Mouse (Mus musculus) heart, embryonic 14.5 days (tissue): ENCODE measurements around the gene Tet3. TPM values are rescaled to one million over a fixed set of nuclear protein-coding genes. Genes with fewer than 3 reads are reported as not detected.

ENCODE experiments used
- ATAC-seq: fragments of 200-750 bp; cut with Nextera tagmentation; 2 replicates; pipeline ENCODE4 v1.8.0; 2017; ENCODE audit warnings: low read depth, moderate TSS enrichment; ENCODE audit not compliant: insufficient number of reproducible peaks, insufficient read depth, low FRiP score
- H3K27ac ChIP-seq, 2 experiments: fragments of 200-500 bp in 1 of 2; fragments of 300-500 bp in 1 of 2; sonication (generic) in 1 of 2; replicated peaks in 1 of 2; 2 replicates each; pipeline ENCODE4 v1.5.1; 2012 to 2014; ENCODE audit warnings: low read depth in 2 of 2, low read length in 2 of 2, control low read depth in 1 of 2, mild to moderate bottlenecking in 1 of 2, mixed read lengths in 1 of 2; ENCODE audit not compliant: control insufficient read depth in 1 of 2, insufficient read depth in 1 of 2
- H3K27me3 ChIP-seq: fragments of 300-500 bp; sonication (generic); 2 replicates; pipeline ENCODE4 v1.6.1; 2014; ENCODE audit warnings: mild to moderate bottlenecking, low read length, control low read depth; ENCODE audit not compliant: control insufficient read depth, insufficient read depth
- H3K36me3 ChIP-seq: fragments of 300-500 bp; sonication (generic); 2 replicates; pipeline ENCODE4 v1.6.1; 2014; ENCODE audit warnings: mild to moderate bottlenecking, control low read depth, low read length, mixed read lengths; ENCODE audit not compliant: control insufficient read depth, insufficient read depth
- H3K4me1 ChIP-seq, 2 experiments: fragments of 200-500 bp in 1 of 2; fragments of 300-500 bp in 1 of 2; sonication (generic) in 1 of 2; 2 replicates each; pipeline ENCODE4 v1.6.1; 2012 to 2014; ENCODE audit warnings: low read length in 2 of 2, control low read depth in 1 of 2, mixed read lengths in 1 of 2; ENCODE audit not compliant: control insufficient read depth in 2 of 2, insufficient read depth in 2 of 2
- H3K4me2 ChIP-seq: fragments of 300-500 bp; sonication (generic); 2 replicates; pipeline ENCODE4 v1.6.1; 2014; ENCODE audit warnings: mild to moderate bottlenecking, low read length
- H3K4me3 ChIP-seq, 2 experiments: fragments of 200-500 bp in 1 of 2; fragments of 300-500 bp in 1 of 2; sonication (generic) in 1 of 2; 2 replicates each; pipeline ENCODE4 v1.5.1; 2012 to 2014; ENCODE audit warnings: low read length in 2 of 2, mild to moderate bottlenecking in 2 of 2, control low read depth in 1 of 2, low read depth in 1 of 2, moderate library complexity in 1 of 2; ENCODE audit not compliant: control insufficient read depth in 1 of 2, insufficient read depth in 1 of 2
- H3K9ac ChIP-seq: fragments of 300-500 bp; sonication (generic); 2 replicates; pipeline ENCODE4 v1.6.1; 2014; ENCODE audit warnings: mild to moderate bottlenecking, low read length
- H3K9me3 ChIP-seq: fragments of 300-500 bp; sonication (generic); 2 replicates; pipeline ENCODE4 v1.6.1; 2016; ENCODE audit warnings: low read length, control low read depth; ENCODE audit not compliant: control insufficient read depth
- WGBS: fragments of 180-500 bp; shearing (Covaris S2); extraction: QIAGEN DNeasy Blood & Tissue Kit; methylation state at CpG from one replicate; pipeline ENCODE4 v1.1.7; 2014; 5-methylcytosine and 5-hydroxymethylcytosine counted together
- polyA plus RNA-seq: library from polyadenylated mRNA; unstranded; fragments of >200 nt; fragmentation: Nextera tagmentation; extraction: Ambion mirVana; gene quantifications from 2 replicates; pipeline ENCODE4 v1.2.1, GENCODE M21; 2014

Tet3 gene
- polyA plus RNA-seq, 1 experiment from 2014 or later, result 28.9 TPM

DNA sequence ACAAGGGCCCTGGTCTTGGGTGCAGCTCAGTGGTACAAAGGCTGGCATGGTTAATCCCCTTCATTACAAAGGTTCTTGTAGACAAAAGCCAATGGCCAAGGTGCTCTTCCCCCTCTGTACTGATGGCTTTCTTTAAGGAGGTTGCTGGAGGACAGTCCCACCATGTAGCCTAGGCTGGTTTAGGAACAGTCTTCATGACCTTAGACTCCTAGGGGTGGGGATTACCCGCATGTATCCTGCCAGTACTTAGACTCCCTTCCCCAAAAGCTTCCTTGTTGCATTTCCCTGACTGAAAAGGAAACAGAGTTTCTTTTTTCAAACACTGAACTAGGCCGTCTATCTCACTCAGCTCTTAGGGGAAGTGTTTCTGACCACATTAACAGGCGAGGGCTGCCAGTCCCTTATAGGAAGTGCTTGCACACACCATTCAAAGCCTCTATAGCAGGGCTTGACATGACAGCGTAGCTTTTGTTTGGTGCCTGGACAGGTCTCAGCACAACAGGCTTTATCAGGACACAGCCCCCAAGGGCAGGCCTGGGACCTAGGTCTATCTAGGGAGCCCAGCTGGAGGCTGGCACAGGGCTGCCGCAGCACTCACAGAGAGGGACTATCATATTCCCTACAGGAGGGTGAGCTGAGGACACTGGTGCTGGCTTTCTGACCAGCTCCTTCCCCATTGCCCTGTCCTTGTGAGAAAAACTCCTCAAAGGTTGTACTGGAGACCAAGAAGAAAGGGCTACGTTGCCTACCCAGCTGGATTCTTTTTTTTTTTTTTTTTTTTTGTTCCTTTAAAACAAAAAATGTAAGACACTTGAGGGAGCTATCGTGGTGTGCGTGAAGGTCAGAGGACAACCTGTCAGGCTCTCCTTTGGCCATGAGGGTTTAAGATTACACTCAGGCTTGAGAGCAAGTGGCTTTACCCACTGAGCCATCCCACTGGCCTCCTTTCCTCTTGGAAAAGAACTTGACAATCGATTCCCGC is 77.1 kb downstream of the Tet3 start:
- Histone ChIP-seq H3K4me2 (no peak overlapping the region), H3K27ac (0 out of 4 replicates have a peak overlapping the region, but pooled peaks of 1 of the 2 experiments have one; percentile 37), H3K4me3 (no peak overlapping the region), H3K27me3 (no peaks in the 10 kb centered on the region), H3K4me1 (peaks cover 0 to 10% of the 10 kb centered on the region in 2 experiments; a peak in 2 of 4 replicates), H3K9ac (no peak overlapping the region), H3K36me3 (peaks cover 87% of the 10 kb centered on the region), H3K9me3 (no peaks in the 10 kb centered on the region)
- ATAC-seq, result peak; percentile 55; the same call in 1 of the 2 replicates
- WGBS, result 55% methylated on average over 10 of the region's 10 CpGs

DNA sequence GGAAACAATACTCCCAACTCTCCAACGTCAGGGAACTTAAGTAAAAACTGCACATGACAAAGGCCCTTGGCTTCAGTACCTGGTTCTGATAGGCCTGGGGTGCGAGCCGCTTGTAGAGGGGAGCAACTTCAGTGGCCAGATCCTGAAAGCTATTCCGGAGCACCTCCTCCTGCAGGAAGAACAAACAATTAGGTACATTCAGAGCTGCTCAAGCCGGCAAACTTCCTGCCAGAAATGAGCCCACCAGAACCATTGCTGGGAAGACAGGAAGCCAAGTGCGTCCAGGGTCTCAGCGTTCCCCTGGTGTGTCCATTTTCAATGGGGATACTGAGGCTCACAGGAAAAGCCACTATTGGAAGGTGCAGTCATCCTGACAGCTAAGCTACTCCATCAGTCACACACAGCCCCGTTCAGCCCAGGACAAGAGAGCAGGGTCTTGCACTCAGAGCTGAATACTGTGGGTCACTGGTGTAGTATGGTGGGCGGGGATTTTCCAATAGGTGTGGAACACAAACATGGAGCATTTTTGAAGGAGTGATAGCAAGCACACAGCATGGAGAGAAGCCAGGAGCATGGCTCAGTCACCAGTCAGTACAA is 85.1 kb downstream of the Tet3 start:
- Histone ChIP-seq H3K9me3 (no peaks in the 10 kb centered on the region), H3K36me3 (peaks cover 100% of the 10 kb centered on the region), H3K9ac (no peak overlapping the region), H3K27ac (0 out of 4 replicates have a peak overlapping the region, but pooled peaks of 1 of the 2 experiments have one; percentile 19), H3K27me3 (no peaks in the 10 kb centered on the region), H3K4me2 (no peak overlapping the region), H3K4me1 (no peaks in the 10 kb centered on the region), H3K4me3 (no peak overlapping the region)
- ATAC-seq, result no peak
- WGBS, result 74% methylated on average over 9 of the region's 9 CpGs

DNA sequence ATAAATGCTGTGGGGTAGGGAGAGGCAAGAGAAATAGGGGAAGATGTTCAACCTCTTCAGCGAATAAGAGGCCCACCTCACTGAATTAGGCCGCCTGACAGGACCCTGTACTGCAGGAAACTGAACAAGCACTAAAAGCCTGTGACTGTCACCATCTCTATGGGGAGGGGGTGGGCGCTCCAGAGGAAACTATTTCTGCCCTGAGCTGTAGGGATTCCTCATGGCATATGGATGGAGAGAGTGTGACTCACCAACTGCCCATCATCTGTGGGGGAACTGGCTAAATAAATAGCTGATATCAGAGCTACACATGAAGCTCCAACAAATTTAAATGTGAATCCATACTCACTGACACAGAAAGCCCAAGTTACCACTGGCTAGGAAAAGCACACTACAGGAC is 87.5 kb downstream of the Tet3 start:
- ATAC-seq, result no peak
- Histone ChIP-seq H3K4me1 (no peaks in the 10 kb centered on the region), H3K4me2 (no peak overlapping the region), H3K36me3 (peaks cover 99% of the 10 kb centered on the region), H3K27ac (no peak overlapping the region), H3K9ac (no peak overlapping the region), H3K27me3 (no peaks in the 10 kb centered on the region), H3K4me3 (no peak overlapping the region), H3K9me3 (no peaks in the 10 kb centered on the region)
- 83% methylated on average over 3 of the region's 3 CpGs for WGBS

DNA sequence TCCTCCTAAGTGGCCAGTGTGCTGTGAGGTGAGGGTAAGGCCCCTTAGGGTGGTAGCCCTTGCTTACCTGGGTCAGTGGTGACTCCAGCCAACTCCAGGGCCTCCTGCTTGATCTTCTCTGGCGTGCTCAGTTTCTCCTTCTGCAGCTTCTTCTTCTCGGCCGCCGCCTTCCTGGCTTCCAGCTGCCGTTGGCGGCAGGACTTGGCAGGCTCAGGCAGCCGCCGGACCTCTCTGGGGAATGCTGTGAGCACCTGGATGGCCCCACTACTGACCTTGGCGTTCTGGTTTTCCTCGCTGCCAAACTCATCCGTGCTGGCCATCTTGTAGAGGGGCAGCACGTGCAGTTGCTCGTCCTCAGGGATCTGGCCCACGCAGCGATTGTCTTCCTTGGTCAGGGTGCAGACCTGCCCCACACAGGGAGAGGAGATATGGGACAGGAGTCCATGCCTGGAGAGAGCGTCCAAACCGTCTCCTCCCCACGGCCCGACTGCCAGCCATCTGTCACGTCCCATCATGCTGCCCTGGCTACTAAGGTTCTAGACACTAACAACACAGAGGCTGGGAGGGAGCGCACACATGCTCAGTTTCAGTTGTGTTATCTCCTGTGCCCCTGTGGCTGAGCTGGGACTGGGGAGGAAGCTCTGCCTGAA is 88.4 kb downstream of the Tet3 start:
- 87% methylated on average over 21 of the region's 21 CpGs for WGBS

DNA sequence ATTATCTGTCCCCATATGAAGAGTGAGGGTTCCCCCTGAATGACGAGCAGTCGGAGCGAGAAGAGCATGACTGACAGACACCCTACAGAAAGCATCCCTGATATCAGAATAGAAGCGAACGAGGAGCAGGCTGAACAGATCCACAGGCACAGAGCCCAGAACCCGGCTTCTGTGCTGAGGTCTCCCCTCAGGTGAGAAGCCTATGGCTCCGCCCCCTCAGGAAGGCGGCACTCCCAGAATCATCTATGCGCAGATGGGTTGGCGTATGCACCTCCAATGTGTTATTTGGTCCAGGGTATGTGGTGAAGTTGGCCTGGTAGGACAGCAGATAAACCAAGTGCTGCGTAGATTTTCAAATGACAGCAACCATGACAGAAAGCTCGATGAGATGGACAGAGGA is 95.8 kb downstream of the Tet3 start:
- WGBS, result 83% methylated on average over 12 of the region's 12 CpGs
- Histone ChIP-seq H3K9ac (no peak overlapping the region), H3K4me2 (no peak overlapping the region), H3K9me3 (no peaks in the 10 kb centered on the region), H3K36me3 (peaks cover 78% of the 10 kb centered on the region), H3K27me3 (no peaks in the 10 kb centered on the region), H3K4me3 (no peak overlapping the region), H3K4me1 (no peaks in the 10 kb centered on the region), H3K27ac (no peak overlapping the region)
- no peak for ATAC-seq

More for the DNA sequence above, 88.4 kb downstream of the Tet3 start:
- no peak overlapping the region for H3K4me2 ChIP-seq
- H3K27ac ChIP-seq, result no peak overlapping the region
- no peak overlapping the region for H3K4me3 ChIP-seq
- peaks cover 95% of the 10 kb centered on the region for H3K36me3 ChIP-seq
- H3K9me3 ChIP-seq, result no peaks in the 10 kb centered on the region
- no peak overlapping the region for H3K9ac ChIP-seq
- H3K4me1 ChIP-seq, result no peaks in the 10 kb centered on the region
- no peak for ATAC-seq
- no peaks in the 10 kb centered on the region for H3K27me3 ChIP-seq

DNA sequence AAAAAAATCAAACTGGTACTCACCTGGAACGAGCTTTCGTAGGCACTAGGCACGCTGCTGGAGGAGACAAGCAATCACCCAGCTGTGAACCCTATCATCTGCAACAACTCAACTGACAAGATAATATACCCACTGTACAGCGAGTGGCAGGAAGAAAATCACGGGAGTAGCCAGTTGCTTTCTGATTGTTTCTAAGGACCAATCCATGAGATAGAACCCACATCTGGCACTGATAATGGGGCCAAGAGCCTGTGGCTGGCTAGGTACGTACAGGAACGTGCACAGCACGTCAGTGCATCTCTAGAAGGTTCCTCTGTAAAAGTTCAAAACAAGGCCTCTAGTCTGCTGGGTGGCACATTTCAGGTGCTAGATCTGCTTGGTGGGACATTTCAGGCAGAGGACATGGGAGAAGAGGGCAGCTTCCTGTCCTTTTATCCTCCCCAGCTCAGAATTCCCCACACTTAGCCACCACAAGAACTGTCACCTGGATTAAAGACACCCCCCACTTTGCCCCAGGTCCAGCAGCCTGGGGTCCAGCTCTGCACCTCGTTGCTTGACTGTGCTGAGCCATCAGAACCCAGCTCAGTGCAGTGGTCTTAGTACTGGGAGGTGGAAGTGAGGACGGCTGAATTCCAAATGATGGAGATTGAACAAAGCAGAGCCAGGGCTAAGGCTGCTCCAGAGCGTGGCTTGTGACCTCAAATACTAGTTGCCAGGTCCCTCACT is 97.2 kb downstream of the Tet3 start:
- Histone ChIP-seq H3K4me3 (no peak overlapping the region), H3K36me3 (peaks cover 76% of the 10 kb centered on the region), H3K9ac (no peak overlapping the region), H3K27ac (no peak overlapping the region), H3K4me1 (peaks cover 0 to 1% of the 10 kb centered on the region in 2 experiments; a peak in 1 of 4 replicates), H3K9me3 (no peaks in the 10 kb centered on the region), H3K4me2 (no peak overlapping the region), H3K27me3 (no peaks in the 10 kb centered on the region)
- 66% methylated on average over 11 of the region's 11 CpGs for WGBS
- no peak for ATAC-seq

DNA sequence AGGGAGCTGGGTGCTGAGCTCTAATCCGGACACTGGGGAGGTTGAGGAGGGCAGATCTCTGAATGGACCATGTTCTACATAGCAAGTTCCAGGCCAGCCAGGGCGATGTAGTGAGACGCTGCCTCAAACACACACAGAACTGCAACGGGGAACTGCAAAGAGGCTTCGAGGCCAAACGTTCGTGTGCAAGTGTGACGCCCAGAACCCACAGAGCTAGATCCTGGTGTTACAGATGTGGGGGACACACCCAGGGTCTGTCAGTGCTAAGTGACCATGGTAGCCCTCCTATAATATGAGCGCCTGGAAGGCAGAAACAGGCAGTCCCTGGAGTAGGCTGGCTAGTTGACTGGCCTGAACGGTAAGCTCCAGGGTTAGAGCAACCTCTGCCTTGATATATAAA is 101.4 kb downstream of the Tet3 start:
- Histone ChIP-seq H3K4me1 (peaks cover 0 to 4% of the 10 kb centered on the region in 2 experiments; a peak in 1 of 4 replicates), H3K27ac (no peak overlapping the region), H3K9ac (no peak overlapping the region), H3K4me2 (no peak overlapping the region), H3K27me3 (no peaks in the 10 kb centered on the region), H3K9me3 (no peaks in the 10 kb centered on the region), H3K36me3 (peaks cover 84% of the 10 kb centered on the region), H3K4me3 (no peak overlapping the region)
- ATAC-seq, result no peak
- WGBS, result 89% methylated on average over 10 of the region's 10 CpGs
